Mouse (Mus musculus): ENCODE results near the gene Rhbdf2.

DNA sequence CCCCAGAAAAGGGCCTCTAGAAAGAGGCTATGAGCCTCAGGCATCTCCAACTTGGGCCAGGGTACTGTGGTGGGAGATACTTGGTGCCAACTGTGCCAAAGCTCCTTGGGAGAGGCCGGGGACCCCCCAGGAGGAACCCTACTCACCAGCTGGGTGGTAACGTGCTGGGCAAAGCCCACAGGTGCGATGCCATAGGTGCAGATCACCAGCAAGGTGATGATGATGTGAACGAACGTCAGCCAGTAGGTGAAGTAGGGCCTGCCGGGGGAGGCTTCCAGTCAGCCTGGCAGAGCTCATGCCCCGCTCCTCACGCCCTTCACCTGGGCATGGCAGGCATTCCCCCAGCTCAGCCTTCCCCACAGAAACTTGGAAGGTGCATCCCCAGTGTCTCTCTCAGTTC, 24.8 kb downstream of the Rhbdf2 start:
- no peak for TF ChIP-seq GATA1 (IDR thresholded peaks at IDR 0.05; ENCODE audit: borderline replicate concordance, low read length)
- no peak for TF ChIP-seq FLI1 (IDR thresholded peaks at IDR 0.05; ENCODE audit: low read length)

Measured in megakaryocyte, embryonic 14.5 days (primary cell).